Mouse (Mus musculus): ENCODE results near the gene St6gal1.

St6gal1 gene

DNA sequence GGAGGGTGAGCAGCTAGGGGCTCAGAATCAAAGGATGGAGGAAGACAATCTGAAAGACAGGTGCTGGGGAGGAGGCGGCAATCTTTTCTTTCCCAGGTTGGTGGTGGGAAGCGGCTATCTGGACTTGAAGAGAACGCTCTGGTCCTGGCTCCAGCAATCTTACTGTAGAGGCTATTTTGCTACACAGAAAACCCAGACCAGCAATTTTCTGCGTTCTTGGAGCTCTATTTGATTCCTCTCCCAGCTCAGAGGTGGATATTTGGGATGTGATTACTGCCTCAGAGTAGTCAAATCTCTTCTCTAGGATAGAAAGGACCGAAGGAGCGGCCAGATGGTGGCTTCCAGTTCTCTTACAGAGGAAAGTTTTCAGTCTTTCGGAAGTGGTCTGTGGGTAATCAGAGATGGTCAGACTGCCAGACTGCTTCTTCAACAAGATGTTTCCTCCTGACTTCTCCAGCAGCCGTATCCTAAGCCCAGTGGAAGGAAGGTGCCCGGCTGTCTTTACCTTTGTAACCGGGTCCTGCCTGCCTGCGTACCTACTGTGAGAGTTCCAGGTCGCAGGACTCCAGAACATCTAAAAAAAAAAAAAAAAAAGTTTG is 570 bp upstream of the St6gal1 start:
- DNase-seq: no peak

DNA sequence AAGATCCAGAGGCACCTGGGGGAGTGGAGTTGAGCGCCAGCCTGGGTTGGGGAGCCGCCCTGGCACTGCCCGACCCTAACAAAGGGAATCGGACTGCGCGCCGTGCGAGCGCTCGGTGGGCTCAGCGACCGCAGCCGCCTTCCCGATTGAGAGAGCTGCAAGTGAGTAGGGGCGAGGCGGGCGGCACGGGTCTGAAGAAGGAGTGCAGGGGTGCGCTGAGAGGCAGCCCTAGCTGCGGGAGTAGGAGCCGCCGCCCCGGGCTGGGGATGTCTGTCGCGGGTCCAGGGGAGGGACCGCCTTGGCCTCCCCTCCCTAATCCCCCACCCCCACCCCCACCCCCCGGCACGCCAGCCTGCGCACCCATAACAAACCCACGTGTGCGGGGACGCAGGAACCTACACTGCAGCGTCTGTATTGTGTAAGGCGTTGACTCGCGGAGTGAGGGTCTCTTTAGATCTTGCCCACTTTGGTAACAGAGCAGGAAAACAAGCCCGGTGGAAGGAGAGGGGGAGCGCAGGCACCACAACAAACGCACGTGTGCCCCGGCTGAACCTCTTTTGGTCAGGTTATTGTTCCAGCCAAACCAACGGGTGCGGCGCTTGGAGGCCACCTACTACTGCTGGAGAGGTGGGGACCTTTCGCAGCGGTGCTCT is 655 bp downstream of the St6gal1 start:
- peak; percentile 80 for DNase-seq

DNA sequence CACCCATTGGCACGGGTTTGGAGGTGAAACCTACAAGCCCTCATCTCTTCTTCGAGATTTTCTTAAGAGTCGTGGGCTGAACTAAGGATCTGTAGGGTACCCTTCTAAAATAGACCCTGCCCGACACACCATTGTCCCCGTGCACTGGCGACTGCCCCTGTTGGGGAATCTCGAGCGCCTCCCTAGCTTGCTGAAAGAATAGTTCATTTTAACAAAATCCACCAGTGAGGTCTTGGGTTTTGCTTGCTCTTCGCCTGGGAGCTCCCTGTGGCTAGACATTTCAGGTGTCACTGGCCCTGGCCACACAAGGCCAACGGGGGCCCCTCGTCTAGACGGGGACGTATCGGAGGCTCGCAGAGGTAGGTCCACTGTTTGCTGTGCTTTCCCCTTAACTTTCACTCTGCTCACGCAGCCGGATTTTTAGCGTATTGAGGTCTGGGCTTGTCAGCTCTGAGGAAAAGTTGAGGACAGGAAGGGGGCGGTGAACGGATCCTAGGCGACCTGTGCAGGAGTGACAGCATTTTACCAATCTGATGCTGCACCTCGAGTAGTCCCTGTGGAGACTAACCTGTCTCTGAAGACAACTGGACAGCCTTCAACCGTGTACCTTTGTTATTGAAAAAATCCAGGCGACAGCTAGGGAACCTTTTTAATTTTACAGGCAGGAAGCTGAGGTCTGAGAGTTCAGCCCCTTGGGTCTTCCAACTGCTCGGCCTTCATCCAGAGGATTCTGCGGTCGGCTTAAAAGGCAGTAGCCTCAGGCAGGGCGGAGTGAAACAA is 1.5 kb downstream of the St6gal1 start:
- peak; percentile 62 for DNase-seq

DNA sequence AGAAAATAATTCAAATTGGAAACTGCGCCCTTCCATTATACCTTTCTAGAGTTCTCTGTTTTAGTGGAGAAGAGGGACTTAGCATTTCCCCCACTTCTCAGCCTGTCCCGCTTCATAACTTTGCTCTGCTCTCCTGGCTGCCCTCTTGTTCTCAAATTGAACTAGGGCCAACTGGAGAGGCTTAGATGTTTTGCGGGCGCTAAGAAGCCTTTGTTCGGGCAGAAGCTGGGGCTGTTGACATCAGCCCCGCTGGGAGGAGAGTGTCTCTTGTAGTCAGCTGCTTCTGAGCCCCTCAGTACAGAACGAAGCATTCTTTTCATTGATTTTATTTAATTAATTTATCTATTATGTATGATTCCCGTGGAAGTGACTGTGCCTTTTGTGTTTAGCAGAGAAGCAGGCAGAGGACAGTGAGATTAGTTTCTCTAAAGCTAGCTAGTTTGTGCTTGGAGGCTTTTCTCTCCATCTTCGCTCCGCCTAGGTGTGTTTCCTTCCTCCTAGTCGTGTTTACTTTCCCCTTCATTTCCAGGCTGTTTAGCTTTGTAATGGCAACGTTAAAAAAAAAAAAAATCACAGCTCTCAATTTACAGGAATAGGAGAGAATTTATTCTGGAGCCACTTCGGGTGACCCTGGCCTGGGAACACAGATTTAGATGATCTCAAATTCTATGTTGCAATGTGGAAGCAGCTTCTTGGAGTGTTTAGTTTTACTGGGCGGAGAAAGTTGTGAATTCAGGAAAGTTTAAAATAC is 2.2 kb downstream of the St6gal1 start:
- peak; percentile 78 for DNase-seq

DNA sequence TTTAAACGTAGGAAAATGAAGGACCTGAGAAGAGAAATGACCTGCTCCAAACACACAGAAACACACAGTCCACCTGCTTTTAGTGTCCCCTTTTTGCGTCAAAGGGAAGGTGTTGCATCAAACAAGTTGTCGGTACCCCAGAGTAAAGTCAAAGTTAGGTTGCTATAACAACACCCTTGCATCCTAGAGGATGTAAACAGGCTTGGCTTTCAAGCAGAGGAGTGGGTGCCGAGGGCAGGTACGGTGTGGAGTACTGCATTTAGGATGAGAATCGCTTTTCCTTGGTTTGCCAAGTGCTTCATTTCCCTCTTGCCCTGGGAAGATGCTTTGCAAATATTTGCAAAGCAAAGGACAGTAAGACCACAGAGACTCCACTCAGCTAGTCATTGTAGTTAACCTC is 3.3 kb downstream of the St6gal1 start:
- no peak for DNase-seq

DNA sequence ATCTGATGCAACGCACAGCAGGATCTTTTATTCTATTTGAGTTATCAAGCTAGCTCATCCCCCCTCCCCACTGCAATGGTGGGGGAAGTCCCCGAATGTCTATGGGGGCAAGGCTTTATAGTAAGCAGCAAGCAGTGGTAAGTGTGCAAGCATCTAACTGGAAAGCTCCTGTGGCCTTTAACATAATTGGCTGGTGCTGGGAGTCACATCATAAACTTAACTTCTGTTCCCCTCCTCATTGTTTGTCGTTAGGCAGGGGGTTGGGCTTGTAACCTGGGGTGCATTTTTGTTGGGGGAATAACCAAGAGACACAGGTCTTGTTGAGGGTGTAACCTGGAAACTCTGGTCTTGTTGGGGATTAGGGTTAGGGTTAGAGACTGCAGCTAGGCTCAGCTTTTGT is 3.9 kb downstream of the St6gal1 start:
- DNase-seq: no peak

DNA sequence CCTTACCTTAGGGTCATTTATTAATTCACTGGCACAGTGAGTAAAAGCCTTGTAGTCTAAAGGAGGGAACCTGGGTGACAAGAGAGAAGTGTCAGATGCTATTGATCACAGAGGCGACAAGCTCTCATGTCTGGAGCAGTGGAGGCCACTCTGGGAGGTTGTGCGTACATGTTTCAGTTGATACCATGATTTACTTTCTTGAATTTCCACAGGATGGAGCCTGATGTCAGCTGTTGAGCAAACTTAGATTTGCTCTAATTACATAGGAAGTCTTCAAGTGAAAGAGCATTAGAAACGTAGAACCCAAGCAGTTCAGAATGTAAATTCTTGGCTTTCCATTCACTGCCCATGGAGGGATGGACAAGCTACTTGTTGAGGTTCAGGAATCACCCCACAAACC is 5.4 kb downstream of the St6gal1 start:
- DNase-seq: no peak

DNA sequence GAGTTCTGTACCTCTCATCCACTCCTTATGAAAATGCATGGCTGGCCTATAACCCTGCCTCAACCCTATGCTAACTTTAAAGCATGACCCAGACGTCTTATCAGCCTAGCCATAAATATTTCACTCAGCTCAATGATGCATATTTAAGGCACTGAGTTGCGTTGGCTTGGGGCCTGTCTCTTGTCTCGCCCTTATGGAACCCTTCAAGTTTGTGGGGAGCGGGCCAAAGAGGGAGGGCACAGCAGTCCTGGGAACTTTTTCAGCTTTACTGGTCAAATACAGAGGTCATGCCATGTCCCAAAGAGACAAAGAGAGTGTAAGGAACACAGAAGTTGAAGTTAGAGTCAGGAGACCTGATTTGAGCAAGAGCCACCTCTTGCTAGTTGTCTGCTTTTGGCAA is 6.6 kb downstream of the St6gal1 start:
- no peak for DNase-seq

DNA sequence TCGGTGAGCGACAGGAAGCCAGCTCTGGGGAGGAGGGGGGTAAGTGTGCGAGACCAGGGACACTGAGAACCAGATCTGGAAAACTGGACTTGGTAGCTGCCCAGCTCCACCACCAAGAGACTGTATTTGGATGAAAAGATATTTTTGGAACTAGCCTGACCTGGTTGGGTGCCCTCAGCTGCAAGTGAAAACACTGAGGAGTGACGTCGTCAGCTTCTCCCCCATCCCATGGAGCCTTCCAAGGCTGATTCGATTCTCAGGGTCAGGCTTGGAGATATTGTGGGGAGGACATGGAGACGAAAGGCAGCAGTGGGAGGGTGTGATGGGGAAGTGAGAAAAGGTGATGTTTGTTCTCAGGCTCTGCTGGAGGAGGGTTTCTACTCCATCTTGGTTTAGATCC is 8.2 kb downstream of the St6gal1 start:
- DNase-seq: no peak

DNA sequence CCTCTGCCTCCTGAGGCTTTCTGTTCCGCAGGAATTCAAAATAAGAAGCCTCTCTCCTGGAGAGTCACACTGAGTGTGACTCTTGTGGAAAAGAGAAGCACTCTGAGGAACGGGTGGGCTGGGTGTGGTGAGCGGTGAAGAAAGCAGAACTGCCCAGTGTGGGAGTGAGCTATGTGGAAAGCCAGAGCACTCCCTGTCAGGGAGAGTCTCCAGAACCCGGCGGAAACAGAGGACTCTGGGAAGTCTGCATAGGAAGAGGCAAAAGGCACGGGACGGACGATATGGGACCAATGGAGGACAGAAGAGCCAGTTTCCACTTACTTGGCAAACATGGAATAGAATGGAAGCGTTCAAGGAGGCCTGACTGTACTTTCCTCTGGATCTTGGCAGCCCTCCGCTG is 9.0 kb downstream of the St6gal1 start:
- DNase-seq: no peak

DNA sequence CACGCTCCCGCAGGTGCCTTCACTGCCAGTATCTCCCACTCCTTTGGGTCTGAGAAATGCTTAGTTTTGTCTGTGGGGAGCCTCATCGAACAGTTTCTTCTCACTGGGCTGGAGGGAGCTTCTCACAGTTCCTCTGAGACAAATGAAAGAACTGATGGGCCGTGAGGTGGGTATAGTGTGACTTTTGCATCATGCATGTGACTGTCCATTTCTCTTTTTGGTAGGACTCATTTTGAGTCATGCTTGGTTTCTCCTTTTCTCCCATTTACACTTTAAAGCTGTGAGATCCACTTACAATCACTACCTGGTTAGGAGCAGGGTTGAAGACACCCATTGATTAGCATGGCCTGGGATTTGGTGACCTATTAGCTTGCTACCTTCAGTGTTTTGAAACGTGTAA is 10.0 kb downstream of the St6gal1 start:
- DNase-seq: no peak

DNA sequence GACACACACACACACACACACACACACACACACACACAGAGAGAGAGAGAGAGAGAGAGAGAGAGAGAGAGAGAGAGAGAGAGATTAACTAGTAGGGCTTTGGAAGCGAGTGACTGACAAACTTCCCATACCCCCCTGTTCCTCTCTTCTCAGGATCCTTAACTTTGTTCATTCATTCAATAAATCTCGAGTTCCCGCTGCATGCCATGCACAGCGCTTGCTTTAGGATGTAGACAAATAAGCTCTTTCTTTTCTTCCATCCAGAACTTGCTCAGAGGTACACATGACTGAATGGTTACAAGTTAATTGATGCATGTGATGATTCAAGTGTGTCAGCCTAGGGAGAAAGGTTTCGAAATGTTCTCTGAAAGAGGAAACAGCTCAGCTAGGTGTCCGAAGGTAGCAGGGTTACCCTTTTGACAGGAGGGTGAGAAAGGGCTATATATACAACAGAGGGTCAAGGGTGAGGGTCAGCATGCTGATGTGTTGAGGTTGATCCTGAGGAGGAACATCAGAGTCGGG is 10.7 kb downstream of the St6gal1 start:
- DNase-seq: no peak

DNA sequence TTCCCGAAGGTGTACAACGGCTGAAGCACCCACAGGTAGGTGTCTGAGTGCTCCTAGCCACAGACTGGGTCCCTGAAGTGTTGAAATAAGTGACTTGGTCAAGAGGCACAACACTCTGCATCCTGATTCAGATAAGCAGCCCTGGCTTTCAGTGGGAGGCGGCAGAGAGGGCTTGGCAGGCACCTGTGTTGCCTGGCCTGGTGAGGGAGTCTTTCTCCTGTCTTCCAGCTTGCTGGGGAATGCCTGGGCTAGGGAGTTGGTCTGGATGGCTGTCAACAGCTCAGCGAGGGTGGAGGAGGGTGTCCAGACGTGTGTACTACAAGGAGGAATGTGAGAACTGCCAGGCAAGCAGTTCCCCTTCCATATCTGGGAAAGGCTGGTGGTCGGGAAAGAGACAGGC is 15.0 kb downstream of the St6gal1 start:
- no peak for DNase-seq

DNA sequence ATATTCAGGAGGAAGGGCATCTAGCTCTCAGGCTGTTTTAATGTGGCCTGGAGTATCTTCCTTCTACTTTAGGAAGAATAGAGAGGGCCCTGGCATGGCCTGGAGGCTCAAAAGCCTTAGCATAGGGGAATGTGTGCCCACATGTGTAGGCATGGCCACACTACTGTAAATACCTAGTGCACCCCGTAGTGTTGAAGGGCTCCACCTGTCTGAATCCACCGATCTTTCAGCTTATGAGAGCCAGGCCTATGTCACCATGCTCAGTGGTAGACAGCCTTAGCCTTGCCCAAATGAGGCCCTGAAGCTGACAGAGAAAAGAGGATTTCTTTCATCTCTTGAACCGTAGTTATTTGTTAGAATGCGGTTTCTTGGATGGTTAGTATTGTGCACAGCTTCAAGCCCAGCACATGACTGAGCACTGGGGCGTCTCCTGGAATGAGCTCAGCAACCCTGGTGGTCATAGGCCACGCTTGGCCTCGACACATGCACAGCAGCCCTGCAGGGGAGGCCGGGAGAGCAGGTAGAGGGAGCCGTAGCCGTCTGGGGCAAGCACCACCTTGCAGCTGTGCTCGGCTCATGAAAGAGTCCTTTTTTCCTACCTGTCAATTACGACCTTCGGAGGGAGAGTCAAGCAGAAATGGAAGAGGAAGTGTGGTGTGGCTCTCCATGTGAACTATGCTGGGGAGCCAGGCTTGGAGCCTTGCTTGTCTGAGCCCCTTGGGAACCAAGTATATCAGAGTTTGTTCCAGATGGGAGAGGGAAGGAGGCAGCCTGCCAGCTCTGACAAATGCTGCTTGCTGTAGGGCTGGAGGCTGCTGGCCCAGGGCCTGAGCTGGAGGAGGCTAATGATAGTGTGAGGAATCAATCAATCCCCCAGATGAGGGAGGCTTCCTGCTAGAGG is 15.8 kb downstream of the St6gal1 start:
- DNase-seq: no peak

DNA sequence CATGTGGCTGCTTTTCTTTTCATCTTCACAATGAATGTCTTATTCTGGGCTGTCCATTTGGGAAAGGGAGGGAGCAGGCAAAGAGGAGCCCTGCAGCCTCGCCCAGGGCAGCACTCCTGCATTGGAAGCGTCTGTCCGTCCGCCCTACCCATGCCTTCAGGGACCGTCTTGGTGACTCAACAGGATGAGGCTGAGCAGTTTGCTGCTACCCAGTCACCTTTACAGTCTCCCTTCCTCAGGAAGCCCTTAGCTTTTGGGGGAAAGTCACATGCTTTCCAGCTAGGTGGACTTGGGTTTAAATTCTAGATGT is 16.4 kb downstream of the St6gal1 start:
- DNase-seq: no peak

DNA sequence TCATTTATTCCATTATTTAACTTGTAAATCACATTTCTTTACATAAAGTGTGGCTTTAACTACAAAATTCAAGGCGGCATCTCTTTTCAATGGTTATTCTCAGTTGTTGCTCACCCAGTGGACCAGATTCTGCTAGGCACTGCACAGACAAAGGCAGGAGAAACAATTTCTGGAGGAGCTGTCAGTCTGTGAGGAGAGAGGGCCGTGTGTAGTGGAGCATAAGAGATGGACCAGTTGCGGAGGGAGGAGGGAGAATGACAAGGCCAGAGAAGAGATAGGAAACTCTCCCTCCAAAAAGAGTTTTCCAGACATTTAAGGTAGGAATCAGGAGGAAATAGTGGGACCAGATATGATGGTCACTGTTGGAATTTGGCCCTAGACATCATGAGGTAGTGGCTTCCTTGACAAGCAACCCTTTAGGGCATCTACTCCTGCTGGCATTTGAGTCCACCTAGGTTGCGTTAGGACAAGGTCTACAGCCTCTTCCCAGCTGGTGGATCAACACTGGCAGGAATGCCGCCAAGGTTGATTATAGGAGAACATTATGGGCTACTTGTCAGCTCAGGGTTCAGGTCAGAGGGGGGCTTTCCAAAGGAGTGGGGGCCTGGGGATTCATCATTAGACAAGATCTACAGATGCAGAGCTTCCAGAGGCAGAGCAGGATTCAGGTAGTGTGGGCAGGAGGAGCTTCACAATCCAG is 19.3 kb downstream of the St6gal1 start:
- DNase-seq: peak; percentile 72

DNA sequence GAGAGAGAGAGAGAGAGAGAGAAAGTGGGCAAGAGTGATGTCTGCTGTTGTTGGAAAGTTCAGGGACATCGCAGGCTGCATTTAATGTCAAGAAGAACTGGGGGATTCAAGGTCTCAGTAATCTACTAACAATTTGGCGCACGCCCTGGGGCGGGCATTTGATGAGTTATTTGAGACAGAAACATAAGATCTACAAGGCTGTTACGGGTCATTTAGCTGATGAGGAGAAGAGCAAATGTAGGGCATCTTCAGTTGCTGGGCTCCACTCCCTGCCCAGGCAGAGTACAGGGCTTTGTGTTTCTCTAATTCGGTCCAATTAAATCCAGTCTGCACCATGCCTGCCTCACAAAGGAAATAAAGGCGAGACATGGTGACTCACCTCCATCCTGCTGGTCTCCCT is 19.9 kb downstream of the St6gal1 start:
- peak; percentile 81 for DNase-seq

DNA sequence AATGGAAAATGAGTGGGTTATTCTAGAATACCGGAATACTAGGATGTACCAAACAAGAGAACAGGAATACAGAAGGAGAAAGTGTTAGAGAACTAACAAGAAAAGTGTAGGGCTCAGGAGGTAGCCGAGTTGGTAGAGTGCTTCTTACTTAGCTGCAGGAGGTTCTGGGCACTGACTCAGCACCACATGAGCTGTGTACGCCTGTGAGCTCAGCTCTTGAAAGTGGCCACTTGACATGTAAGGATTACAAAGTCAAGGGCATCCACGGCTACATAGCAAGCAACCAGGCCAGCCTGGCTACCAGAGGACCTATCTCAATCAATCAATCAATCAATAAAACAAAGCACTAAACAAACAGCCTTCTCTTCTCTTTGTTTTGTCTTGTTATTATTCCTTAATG is 24.7 kb downstream of the St6gal1 start:
- no peak for DNase-seq

DNA sequence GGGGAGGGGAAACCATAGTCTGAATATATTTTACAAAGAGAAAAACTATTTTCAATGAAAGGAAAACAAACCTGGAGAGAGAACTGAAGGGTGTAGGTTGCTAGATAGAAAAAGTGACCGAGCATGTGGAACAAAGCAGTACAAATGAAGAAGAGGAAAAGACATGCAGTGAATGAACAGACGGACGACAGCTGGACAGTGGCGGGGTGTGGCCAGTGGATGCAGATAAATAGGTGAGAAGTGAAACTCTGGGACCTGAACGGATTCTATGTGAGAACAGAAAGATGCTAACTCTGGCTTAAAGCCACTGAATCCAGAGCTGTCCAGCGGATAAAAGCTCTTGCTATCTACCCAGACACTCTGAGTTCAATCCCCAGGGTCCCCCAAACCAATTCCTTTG is 25.2 kb downstream of the St6gal1 start:
- DNase-seq: no peak

DNA sequence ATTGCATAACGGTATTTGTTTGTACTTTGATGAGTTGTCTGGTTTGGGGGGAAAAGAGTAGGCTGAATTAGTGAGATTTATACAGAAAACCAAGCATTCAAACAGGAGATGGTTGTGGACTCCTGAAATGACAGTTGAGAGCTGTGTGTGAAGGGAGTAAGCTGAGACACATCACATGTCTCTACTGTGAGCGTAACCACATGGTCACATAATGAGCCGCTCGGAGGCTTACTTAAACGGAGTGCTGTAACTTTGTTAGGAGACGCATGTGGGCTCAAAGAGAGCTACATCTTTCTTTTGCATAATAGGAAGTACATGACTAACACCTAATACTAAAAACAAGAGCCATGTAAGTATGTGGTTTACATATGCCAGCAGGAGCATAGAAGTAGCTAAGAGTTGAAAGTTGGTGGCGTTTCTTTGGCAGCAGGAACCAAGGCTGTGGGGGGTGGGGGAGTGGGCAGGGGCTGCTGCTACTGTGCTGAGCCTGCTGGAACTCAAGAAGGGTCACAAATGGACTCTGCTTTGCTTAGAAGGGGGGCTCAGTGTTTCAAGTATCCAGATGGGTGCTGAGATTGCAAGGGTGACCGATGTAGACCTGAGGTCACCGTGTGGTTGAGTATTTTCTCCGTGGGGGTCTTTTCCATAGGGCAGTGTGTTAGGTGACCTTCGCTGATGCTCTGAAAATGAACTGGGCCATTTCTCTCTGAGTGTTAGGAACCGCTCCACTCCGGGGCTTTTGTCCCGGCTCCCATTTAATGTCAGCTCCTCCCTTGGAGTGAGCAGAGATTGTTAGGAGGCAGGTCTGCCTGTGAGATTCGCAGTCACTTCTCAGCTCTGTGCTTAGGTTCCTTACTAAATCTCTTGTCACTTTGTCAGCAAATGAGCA is 26.3 kb downstream of the St6gal1 start:
- DNase-seq: no peak

DNA sequence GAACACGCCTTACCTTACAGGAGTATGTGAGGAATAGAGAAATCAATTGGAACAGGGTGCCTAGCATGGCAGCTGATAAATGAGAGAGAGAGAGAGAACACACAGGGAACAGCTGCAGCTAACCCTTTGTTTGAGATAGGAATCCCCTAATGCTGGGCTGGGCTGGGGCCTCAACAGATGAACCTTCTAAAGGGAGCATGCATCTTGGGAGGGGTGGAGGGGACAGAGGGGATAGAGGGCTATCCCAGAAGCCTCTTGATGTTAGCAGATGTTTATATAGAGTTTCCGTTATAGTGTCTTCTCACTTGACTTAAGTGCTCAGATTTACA is 26.9 kb downstream of the St6gal1 start:
- peak; percentile 61 for DNase-seq
